Mouse (Mus musculus) lung, adult 2 months (tissue): ENCODE data around the gene 4921501E09Rik. TPM values are rescaled to one million over a fixed set of nuclear protein-coding genes. Genes with fewer than 3 reads are reported as not detected.
"Not testable (repeated sequence)": the region's sequence is repeated elsewhere in the genome, so short reads cannot be mapped to it uniquely, and the experiment has no call there.

Source experiments
- DNase-seq: peaks from one replicate; pipeline ENCODE4 v3.0.0; 2022
- H3K4me1 ChIP-seq: fragments of 200-500 bp; 2 replicates; pipeline ENCODE4 v1.6.1; 2011; ENCODE audit warnings: low read length; ENCODE audit not compliant: control insufficient read depth, insufficient read depth
- H3K4me3 ChIP-seq: fragments of 200-500 bp; replicated peaks from 2 replicates; pipeline ENCODE3; 2011; ENCODE audit warnings: low read depth, mild to moderate bottlenecking, control low read depth, low read length; ENCODE audit errors: extremely low read depth
- CTCF ChIP-seq: fragments of 200-500 bp; IDR thresholded peaks from 2 replicates; pipeline ENCODE4 v1.5.1; 2011; ENCODE audit warnings: mild to moderate bottlenecking, low read length, control low read depth; ENCODE audit not compliant: insufficient read depth
- POLR2A ChIP-seq: fragments of 200-500 bp; IDR thresholded peaks from 2 replicates; pipeline ENCODE4 v1.6.1; 2011; ENCODE audit warnings: low read depth, mild to moderate bottlenecking, control low read depth, low read length, borderline replicate concordance; ENCODE audit errors: extremely low read depth
- WGBS: fragments of 180-500 bp; shearing (Covaris S2); methylation state at CpG from one replicate; pipeline ENCODE4 v1.1.7; 2018; 5-methylcytosine and 5-hydroxymethylcytosine counted together
- polyA plus RNA-seq: library from polyadenylated mRNA; depleted of rRNA; stranded (reverse); fragments of >200 nt; gene quantifications from 2 replicates; pipeline ENCODE4 v1.2.3, GENCODE M21; 2012; rRNA removed

4921501E09Rik gene
- polyA plus RNA-seq, 1 experiment = not detected

GRCm38 (mm10) chr17:33032376-33032775, 35.5 kb downstream of the 4921501E09Rik start:
- TF ChIP-seq CTCF = no peak
- TF ChIP-seq POLR2A = no peak
- Histone ChIP-seq H3K4me3 (peak overlapping the region; percentile 92), H3K4me1 (no peaks in the 10 kb centered on the region)
- WGBS = 7% methylated on average over 10 of the region's 10 CpGs
- no peak for DNase-seq

DNA sequence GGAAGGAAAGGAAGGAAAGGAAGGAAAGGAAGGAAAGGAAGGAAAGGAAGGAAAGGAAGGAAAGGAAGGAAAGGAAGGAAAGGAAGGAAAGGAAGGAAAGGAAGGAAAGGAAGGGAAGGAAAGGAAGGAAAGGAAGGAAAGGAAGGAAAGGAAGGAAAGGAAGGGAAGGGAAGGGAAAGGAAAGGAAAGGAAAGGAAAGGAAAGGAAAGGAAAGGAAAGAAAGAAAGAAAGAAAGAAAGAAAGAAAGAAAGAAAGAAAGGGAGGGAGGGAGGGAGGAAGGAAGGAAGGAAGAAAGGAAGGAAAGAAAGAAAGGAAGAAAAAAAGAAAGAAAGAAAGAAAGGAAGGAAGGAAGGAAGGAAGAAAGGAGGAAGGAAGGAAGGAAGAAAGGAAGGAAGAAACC, 47.4 kb downstream of the 4921501E09Rik start:
- not testable (repeated sequence) for H3K4me3 ChIP-seq, H3K4me1 ChIP-seq, DNase-seq

Other genes with a start within 250 kb of the 4921501E09Rik start
- gene Zfp799, start 237.8 kb downstream of the 4921501E09Rik start, polyA plus RNA-seq = 2.4 and 5.8 TPM in 2 replicates
- gene Zfp870, start 176.4 kb downstream of the 4921501E09Rik start, polyA plus RNA-seq = 0.88 and 1.7 TPM in 2 replicates
- 0.26 and 0.57 TPM in 2 replicates for gene Cyp4f14, start 150.7 kb downstream of the 4921501E09Rik start, polyA plus RNA-seq
- gene Cyp4f13, start 120.7 kb downstream of the 4921501E09Rik start, polyA plus RNA-seq = 40.4 and 51.4 TPM in 2 replicates
- 0.61 and 0.85 TPM in 2 replicates for gene Zfp472, start 102.2 kb downstream of the 4921501E09Rik start, polyA plus RNA-seq
- 2.7 and 4.3 TPM in 2 replicates for gene Zfp952, start 74.9 kb downstream of the 4921501E09Rik start, polyA plus RNA-seq
- 0.76 and 1.1 TPM in 2 replicates for gene Zfp763, start 34.7 kb downstream of the 4921501E09Rik start, polyA plus RNA-seq
- gene Zfp563, start 21.3 kb upstream of the 4921501E09Rik start, polyA plus RNA-seq = 1.2 and 2.2 TPM in 2 replicates
- gene Morc2b, start 71.6 kb upstream of the 4921501E09Rik start, polyA plus RNA-seq = not detected in 2 replicates
- gene Olfr55, start 100.4 kb upstream of the 4921501E09Rik start, polyA plus RNA-seq = not detected in 2 replicates
- not detected in 2 replicates for gene Olfr239, start 123.2 kb upstream of the 4921501E09Rik start, polyA plus RNA-seq
- not detected in 2 replicates for gene Olfr1564, start 153.6 kb upstream of the 4921501E09Rik start, polyA plus RNA-seq
- 0.54 and 1.4 TPM in 2 replicates for gene Zfp955a, start 187.1 kb upstream of the 4921501E09Rik start, polyA plus RNA-seq
- gene Olfr63, start 196.6 kb upstream of the 4921501E09Rik start, polyA plus RNA-seq = not detected in 2 replicates
- gene Zfp955b, start 221.5 kb upstream of the 4921501E09Rik start, polyA plus RNA-seq = 1.3 and 1.9 TPM in 2 replicates